Mouse (Mus musculus) c-Kit-negative CD71-positive TER-119-positive erythroid progenitor cells, embryonic 14.5 days (primary cell): ENCODE results near the gene Ubl4a.
"Not testable (repeated sequence)": the region's sequence is repeated elsewhere in the genome, so short reads cannot be mapped to it uniquely, and the experiment has no call there.

Experiments
- DNase-seq: peaks from one replicate; pipeline ENCODE4 v3.0.0-alpha.2; 2013; ENCODE audit warnings: low read depth, low spot score

Gene Ubl4a

DNA sequence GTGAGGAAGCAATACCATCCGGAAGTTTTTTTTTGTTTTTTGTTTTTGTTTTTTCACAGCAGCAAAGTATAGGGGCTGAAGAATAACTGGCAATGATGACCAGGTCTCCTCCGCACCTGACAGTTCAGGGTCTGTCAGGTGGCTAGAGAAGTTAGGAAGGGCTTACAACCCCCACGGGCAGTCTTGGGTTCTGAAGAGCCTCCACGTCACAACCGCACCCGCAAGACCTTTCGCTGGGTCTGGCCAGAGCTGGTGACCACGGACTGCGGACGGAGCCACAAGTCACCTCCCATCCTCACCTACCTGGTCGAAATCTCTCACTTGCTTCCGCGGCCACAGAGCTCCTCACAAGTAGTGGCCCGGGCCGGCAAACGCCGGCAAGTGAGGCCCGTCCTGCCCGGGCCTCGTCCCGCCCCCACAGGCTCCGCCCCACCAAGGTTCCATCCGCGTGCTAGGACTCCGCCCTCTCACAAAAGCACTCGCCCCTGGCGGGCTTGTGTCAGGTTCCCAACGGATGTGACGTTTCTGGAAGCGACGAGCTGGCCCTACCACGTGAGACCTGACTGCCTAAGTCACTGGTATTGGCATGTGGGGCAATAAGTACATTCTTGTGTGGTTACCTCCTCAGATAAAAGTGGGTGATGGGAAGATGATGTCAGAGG lies at the start of gene Ubl4a, which contains the start of gene Slc10a3:
Gene Ubl4a, minus strand, starts transcription at position 331 of the 662 bp plus-strand sequence.
Gene Slc10a3, minus strand, starts transcription at position 462 of the 662 bp plus-strand sequence.
- peak; percentile 68 for DNase-seq

DNA sequence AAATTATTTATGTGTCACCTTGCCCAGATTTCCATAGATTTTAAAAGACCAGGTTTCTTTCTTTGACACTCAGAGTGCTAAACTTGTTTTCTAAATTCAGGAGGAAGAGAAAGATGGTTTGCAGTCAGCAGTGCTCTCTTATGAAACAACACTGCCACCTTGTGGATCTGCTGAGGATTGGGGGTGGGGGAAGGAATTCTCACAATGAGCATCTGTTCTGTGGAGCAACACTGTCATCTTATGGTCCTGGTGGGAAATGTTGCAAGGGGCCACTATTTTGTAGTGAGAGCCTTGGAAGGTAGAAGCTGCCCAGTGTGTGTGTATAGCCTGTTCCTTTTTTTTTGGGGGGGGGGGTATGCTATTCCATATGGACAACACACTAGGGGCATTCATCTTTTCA lies 40.4 kb upstream of the Ubl4a start:
- DNase-seq = peak; percentile 50

DNA sequence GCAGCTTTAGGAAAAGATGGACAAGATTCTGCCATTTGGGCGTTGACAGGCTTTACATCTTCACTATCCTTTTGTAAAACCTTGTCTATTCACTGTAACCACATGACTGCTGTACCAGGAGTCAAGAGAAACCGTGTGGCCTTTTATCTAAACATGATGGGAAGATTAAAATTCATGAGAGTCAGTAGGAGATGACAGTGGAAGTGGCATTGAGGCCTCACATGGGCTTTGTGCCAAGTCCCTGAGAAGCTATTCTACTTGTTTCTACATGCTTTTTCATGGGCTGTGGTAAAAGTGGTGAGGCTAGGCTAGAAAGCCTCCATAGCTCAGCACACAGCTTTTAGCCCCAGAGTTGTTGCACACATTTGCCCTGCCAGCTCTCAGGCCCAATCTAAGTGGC lies 35.3 kb upstream of the Ubl4a start:
- no peak for DNase-seq

- no peak for DNase-seq
Measured at GRCm38 (mm10) chrX:74400136-74400535, 27.1 kb upstream of the Ubl4a start.

- peak; percentile 70 for DNase-seq
Measured at GRCm38 (mm10) chrX:74392535-74393443, 19.8 kb upstream of the Ubl4a start, which contains the start of the genes Fam3a and Ikbkg. Fam3a (minus strand) TSS chrX:74393272. Ikbkg (plus strand) TSS chrX:74393290.

GRCm38 (mm10) chrX:74388153-74388552 lies 15.1 kb upstream of the Ubl4a start:
- DNase-seq = no peak

DNA sequence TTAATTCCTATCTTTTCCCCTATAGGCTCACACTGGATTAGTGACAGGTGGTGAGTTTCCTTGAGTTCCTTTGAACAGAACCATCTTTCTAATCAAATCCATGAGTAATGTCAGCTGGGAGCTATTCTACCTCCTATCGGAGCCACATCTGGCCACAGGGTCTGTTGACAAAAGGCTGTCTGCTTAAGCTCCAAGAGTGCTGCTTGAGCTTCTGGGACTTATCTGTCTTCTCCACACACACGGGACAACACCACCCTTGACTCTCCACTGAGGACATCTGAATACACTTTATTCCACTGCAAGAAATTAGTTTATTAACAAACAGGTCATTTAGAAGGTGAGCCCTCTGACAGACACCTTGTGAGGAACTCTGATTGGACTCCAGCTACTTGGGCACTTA lies 11.4 kb upstream of the Ubl4a start:
- DNase-seq = no peak

- DNase-seq = no peak
Measured at GRCm38 (mm10) chrX:74368209-74368909, 4.7 kb downstream of the Ubl4a start.

DNA sequence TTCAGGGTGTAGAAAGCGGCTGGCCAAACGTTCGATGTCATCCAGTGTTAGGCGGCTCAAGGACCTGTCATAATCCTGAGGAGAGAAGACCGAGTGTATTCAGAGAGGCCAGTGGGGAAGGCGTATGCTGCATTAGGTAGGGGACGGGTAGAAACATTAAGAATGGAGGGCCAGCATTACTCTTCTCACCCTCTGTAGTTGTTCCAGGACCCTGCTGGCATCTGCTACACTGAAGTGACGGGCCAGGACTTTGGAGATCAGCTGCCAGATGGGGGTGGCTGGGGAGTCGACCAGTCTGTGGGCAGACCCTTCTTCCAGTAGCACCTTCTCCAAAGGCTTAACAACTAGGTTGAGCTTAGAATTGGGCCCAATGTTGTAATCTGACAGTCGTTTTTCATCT lies 5.5 kb downstream of the Ubl4a start:
- DNase-seq = no peak

GRCm38 (mm10) chrX:74359171-74359570 lies 13.8 kb downstream of the Ubl4a start:
- no peak for DNase-seq

DNA sequence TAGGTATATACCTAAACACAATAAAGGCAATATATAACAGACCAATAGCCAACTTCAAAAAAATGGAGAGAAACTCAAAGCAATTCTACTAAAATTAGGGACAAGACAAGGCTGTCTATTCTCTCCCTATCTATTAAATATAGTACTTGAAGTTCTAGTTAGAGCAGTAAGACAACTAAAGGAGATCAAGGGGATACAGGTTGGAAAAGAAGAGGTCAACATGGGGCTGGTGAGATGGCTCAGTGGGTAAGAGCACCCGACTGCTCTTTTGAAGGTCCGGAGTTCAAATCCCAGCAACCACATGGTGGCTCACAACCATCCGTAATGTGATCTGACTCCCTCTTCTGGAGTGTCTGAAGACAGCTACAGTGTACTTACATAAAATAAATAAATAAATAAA lies 15.9 kb downstream of the Ubl4a start:
- not testable (repeated sequence) for DNase-seq

DNA sequence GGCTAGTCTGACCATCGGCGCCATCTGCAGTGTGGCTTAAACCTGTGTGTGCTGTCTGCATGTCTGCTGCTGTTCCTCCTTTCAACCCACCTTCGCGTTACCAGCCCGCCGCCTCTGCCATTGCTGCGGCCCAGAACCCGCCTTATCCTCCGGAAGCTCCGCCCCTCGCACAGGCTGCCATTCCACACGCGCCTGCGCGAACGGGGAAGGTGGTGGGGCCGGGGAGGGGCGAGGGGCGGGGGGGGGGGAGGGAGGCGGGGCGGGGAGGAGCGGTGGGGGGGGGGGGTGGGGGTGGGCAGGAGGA lies 19.6 kb downstream of the Ubl4a start, which contains the start of gene Lage3:
Gene Lage3, minus strand, starts transcription at position 152 of the 304 bp plus-strand sequence.
- peak; percentile 38 for DNase-seq

GRCm38 (mm10) chrX:74352645-74353466 lies 20.2 kb downstream of the Ubl4a start:
- DNase-seq = no peak

DNA sequence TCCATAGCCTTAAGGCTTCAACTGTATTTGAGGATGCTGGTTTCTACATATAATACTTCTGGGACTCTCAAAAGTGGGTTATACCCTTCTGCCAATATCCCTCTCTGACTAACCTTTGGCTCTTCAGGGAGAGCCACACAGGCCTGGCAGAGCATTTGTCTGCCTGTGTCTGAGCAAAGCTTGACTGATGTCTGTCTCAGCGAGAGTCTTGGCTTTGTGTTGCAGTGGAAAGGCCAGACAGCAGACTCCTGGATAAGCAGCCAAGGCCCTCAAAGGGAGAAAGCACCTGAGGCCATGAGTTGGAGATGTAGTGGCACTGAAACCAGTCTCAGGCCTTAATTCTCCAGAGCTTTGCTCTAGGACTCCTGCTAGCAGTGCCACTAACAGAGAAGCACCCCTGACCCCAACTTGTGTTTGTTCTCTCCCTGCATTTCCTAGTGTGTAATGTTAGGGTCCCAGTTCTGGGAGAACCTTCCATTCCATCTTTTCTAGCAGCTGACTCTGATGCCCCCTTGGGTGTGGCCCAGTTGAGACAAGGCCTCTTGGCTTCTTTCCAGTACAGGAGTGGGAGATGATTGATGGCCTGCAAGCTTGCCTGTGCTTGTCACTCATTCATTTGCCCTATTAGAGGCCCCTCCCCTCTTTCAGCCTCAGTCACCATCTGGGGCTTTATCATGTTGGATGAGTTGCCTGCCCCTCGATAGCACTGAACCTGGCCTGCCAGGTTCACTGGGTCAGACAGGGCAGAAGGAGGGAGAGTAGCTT lies 42.7 kb downstream of the Ubl4a start:
- no peak for DNase-seq

- no peak for DNase-seq
Measured at GRCm38 (mm10) chrX:74329215-74329671, 43.8 kb downstream of the Ubl4a start.

- no peak for DNase-seq
Measured at GRCm38 (mm10) chrX:74328725-74329161, 44.3 kb downstream of the Ubl4a start, which contains the start of gene Plxna3. Plxna3 (plus strand) TSS chrX:74329066.
